Mouse (Mus musculus): Measurements from ENCODE around the gene Pdss2.

The Pdss2 gene

GRCm38 (mm10) chr10:43220910-43221625, at the start of gene Pdss2:
Gene Pdss2 (plus strand): TSS chr10:43221486.
- DNase-seq: peak; percentile 92

DNA sequence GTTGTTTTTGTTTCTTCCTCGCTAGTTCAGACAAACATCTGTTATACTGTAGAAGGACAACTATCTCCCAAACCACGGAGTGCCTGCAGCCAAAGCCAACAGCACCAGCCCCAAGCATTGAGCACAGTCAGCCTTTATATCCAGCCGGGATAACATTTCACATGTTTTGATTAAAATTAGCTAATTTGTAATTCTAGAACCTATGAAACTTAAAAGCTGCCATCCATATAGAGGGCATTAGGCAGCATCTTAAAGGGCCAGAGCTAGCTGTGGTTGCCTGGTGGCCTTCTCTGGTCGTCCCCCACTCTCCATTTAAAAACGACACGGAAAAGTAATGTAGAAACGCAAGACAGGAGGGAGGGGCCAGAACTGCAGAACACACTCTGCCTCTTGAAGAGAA, 49.2 kb upstream of the Pdss2 start:
- DNase-seq: no peak

DNA sequence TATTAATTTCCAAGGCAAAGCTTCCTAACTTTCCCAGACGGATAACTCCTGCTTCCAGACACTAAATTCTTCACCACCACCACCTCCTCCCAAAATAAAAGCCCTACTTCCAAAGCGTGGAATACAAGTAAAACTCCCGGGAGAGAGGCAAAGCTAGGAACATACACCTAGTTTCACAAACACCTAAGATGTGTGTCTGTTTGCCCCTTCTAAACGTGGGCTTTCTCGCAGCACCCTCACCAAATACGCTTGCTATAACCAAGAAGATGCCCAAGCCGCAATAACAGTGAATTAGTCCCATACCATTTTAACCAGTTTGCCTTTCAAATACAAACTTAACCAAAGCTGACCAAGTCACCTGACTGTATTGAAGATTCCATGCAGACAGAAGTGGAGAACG, 48.7 kb upstream of the Pdss2 start:
- no peak for DNase-seq

DNA sequence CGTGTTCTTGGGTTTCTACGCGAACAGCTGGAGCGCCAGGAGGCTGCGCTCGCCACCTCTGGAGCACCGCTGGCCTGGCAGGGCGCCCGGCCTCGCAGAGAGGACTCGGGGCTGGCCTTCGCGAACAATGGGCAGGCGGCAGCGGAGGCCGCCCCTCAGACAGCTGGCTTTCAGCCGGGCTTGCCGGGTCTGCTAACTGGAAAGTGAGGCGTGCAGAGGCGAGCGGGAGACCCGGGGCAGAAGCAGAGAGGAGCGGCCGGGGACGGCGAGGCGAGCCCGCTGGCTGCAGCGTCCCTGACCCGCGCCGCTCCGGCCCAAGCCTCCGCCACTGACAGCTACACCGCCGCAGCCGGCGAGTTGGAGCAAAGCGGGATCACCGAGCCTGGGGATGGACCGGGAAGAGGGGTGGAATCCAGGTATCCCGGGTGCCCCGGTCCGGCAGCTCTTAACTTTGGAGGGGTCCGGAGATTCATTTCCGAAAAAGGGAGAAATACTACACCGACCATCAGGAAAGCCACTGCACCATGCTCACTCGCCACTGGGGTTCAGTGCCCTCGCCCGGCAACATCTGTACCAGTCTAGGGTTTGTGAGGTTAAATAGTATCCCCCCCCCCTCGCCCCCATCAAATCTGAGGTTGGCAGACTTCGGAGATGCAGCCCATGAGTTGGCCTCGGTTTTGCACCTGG, 48.0 kb upstream of the Pdss2 start:
- peak; percentile 44 for DNase-seq

- DNase-seq: no peak
Observed at GRCm38 (mm10) chr10:43173828-43174325, 47.4 kb upstream of the Pdss2 start.

DNA sequence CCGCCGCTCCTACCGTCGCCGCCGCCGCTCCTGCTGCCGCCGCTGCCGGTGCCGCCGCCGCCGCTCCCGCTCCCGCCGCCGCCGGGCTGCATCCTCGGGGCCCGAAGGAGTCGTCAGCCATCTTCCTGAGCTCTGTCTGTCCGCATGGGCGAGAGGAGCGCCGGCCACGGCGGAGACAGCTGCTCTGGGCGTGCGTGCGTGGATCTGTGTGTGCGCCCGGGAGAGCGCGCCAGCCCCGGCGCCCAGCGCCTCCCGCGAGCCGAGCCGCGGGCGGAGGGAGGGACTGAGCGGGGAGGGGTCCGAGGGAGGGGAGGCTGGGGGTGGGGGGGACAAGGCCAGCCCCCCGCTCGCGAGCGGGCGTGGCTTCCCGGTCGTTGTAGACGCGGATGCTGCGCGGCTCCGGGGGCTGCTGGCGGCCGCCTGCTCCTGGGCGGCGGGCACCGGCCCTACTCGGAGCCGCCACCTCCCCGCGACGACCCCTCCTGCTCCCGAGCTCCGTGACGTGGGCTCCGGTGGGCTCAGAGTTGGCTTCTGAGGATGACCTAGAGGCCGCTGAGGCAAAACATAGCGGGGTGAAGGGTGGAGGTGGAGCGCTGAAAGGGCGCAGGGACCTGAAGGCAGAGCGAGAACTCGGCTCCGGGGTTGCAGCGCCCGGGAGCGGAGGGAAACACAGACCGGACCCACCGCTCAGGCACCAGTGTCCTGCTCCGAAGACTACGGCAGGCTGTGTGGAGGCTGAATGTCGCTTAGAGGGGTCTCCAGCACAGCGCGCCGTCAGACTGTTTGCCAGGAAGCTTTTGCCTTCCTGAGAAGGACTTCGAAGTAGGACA, 46.7 kb upstream of the Pdss2 start, which contains the start of the genes Sobp and 9030612E09Rik:
TSS of gene Sobp (minus strand) at position 205 of the 830 bp plus-strand sequence.
TSS of gene 9030612E09Rik (plus strand) at position 379 of the 830 bp plus-strand sequence.
- peak; percentile 78 for DNase-seq

DNA sequence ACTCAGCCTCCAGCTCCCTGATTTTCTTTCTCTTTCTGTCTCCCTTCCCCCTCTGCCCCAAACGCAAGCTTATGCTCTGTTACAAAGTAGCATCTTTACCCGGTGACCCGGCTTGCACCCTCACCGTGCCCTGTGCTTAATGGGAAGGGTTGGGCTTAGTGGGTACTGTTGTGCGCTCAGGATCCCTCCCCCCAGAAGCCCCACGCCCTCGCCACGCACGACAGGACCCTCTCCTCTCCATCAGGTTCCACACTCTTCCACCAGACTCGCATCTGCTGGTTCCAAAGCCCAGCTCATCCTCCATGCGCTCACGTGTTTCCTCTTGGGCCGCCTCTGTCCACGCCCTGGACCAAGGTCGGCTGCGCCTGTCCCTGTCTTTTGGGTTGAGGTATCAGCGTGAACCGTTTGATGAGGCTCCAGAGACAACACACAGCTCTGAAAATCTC, 46.1 kb upstream of the Pdss2 start:
- DNase-seq: peak; percentile 56

- no peak for DNase-seq
Observed at GRCm38 (mm10) chr10:43180313-43180912, 40.9 kb upstream of the Pdss2 start.

- no peak for DNase-seq
Observed at GRCm38 (mm10) chr10:43200206-43200605, 21.1 kb upstream of the Pdss2 start.

GRCm38 (mm10) chr10:43203865-43204264, 17.4 kb upstream of the Pdss2 start:
- no peak for DNase-seq

DNA sequence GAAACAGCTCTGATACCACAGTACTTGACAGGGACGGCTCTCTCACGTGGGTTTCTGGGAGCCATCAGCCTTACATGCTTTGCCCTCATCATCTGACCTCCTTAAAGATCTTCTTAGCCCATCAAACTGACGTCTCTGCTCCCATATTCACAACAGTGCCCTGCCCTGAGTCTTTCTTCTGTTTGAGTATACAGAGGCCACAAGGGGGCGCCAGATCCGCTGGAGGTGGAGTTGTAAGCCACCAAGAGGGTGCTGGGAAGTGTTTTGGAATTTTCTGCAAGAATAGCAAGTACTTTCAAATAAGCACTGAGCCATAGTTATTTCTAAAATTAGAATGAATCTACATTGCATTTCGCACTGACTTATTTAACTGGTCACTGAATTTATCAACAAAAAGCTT, 9.4 kb upstream of the Pdss2 start:
- DNase-seq: peak; percentile 10

DNA sequence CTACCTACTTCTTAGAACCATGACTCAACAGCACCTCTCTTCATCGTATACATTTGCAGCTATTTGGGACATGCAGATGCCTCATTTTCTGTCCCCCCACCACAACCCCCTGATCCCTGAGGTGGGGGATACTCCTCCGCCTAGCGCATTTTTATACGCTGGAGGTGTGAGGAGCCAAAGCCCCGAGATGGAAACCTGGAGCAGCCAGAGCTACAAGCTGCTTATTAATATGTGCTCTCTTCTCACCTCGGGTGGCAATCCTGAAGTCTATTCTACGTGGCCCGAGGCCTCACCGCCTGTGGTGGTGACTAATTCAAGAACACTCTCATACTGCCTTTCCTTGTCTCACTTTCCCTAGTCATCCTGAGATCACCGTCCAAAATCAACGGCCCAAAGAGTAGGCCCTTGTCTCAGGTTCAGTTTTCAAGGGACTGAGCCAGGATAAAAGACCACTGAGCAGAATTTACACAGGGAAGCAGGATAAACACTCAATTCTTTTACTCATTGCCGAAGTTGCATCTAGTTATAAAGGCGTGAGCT, 3.9 kb upstream of the Pdss2 start:
- DNase-seq: no peak

- DNase-seq: no peak
Observed at GRCm38 (mm10) chr10:43220479-43220878, 807 bp upstream of the Pdss2 start.

DNA sequence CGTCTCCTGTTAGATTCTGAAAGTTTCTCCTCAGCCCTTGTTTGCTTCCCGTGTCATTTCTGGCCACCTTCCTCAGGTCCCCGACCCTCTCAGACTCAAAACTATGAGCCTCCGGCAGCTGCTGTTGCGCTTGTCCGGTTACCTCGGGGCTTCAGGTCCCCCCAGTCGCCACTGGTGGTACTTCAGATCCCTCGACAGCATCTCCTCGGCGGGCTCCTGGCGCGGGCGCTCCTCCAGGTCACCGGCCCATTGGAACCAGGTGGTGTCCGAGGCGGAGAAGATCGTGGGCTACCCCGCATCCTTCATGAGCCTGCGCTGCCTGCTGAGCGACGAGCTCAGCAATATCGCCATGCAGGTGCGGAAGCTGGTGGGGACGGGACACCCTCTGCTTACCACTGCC, 373 bp downstream of the Pdss2 start:
- peak; percentile 54 for DNase-seq

GRCm38 (mm10) chr10:43223391-43223790, 2.1 kb downstream of the Pdss2 start:
- DNase-seq: no peak

GRCm38 (mm10) chr10:43226391-43226790, 5.1 kb downstream of the Pdss2 start:
- no peak for DNase-seq

DNA sequence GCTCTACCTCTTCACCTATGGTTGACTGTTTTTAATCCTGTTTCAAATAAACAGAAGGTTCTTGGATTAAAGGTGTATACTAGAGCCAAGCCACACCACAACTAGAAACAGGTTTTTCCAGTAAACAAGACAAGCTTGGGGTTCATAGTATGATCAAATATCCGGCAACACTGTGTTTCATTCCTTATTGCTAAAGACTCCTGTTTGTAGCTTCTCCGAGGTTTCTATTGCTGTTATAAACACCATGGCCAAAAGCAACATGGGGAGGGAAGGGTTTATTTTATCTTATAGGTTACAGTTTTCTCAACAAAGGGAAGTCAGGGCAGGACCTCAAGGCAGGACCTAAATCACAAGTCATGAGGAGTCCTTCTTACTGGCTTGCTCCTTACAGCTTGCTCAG, 8.0 kb downstream of the Pdss2 start:
- DNase-seq: no peak

GRCm38 (mm10) chr10:43234522-43234921, 13.2 kb downstream of the Pdss2 start:
- no peak for DNase-seq

GRCm38 (mm10) chr10:43235011-43235410, 13.7 kb downstream of the Pdss2 start:
- DNase-seq: no peak

GRCm38 (mm10) chr10:43235758-43236669, 14.7 kb downstream of the Pdss2 start:
- no peak for DNase-seq

- DNase-seq: no peak
Observed at GRCm38 (mm10) chr10:43242215-43242614, 20.9 kb downstream of the Pdss2 start.

All from cerebellum, adult 11 months (tissue).